Mouse (Mus musculus) lung, postnatal 0 days (tissue): Measurements from ENCODE around the gene Grin2b.

Experiments
- CTCF ChIP-seq: IDR thresholded peaks from 2 replicates; pipeline ENCODE4 v1.5.1; 2016; ENCODE audit warnings: antibody characterized with exemption, mild to moderate bottlenecking
- EP300 ChIP-seq: IDR thresholded peaks from 2 replicates; pipeline ENCODE4 v1.6.1; 2016; ENCODE audit warnings: antibody characterized with exemption, mild to moderate bottlenecking, control low read depth

DNA sequence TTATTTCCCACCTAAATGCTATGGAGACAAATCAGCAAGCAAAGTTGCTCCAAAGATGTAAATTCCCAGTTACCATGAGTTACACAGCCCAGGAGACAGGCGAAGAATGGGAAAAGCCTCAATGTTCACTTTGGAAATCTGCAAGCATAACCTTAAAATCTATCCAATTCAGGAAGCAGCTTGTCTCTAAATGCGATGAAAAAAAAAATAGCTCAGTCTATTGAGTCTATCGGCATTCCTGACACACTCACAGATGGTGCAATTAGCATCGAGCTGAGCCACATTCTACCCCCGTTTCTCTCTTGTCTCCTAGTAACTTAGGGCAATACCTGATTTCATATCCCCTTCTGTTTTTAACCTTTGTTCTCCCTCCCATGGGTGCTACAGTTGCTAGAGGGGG lies 309.3 kb downstream of the Grin2b start:
- TF ChIP-seq CTCF (no peak), EP300 (no peak)
